Mouse (Mus musculus): ENCODE data around the gene Rab22a. TPM values are rescaled to one million over a fixed set of nuclear protein-coding genes. Genes with fewer than 3 reads are reported as not detected.

The Rab22a gene
- total RNA-seq, 1 experiment: 10.9 TPM

DNA sequence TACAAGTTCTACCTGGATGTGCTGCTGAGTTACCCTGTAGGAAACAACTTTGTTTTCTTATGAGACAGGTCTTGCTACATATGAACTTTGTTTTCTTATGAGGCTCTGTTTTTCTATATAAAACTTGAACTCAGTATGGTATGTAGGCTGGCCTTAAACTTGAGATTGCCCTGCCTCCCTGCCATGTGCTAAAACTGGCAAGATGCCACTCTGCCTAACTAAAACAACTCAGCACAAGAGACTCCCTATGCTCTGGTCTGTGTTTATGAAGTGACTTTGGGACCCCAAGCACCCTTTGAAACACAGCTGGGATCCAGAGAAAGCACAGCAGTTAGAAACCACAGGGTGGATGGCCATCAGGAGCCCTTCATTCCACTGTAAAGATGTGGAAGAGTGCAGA is 18.2 kb upstream of the Rab22a start:
- Histone ChIP-seq H3K4me3 (ENCODE audit: insufficient read depth in 1 of 2, low read depth in 1 of 2, low read length in 2 of 2, poor library complexity in 1 of 2, severe bottlenecking in 1 of 2) (no peak overlapping the region), H3K9ac (ENCODE audit: insufficient read depth, low read depth, low read length, poor library complexity, severe bottlenecking) (no peak overlapping the region), H3K27ac (ENCODE audit: insufficient read depth, low read depth, low read length, poor library complexity, severe bottlenecking) (no peak overlapping the region), H3K9me3 (ENCODE audit: control insufficient read depth, insufficient read depth, low read depth, low read length) (no peaks in the 10 kb centered on the region), H3K36me3 (ENCODE audit: control insufficient read depth, insufficient read depth, low read length, poor library complexity, severe bottlenecking) (no peaks in the 10 kb centered on the region; the same call in 1 of the 2 replicates), H3K4me1 (ENCODE audit: control insufficient read depth in 2 of 2, insufficient read depth in 2 of 2, low read length in 2 of 2, poor library complexity in 1 of 2) (no peaks in the 10 kb centered on the region)
- TF ChIP-seq MAFK (IDR thresholded peaks at IDR 0.05; ENCODE audit: insufficient read depth, low read depth, low read length): no peak
- TF ChIP-seq HCFC1 (IDR thresholded peaks at IDR 0.05; ENCODE audit: borderline replicate concordance, insufficient read depth, low read length): no peak
- TF ChIP-seq CHD2 (IDR thresholded peaks at IDR 0.05; ENCODE audit: low read depth, low read length): no peak
- TF ChIP-seq ZC3H11A (IDR thresholded peaks at IDR 0.05; ENCODE audit: borderline replicate concordance, low read depth, low read length): no peak
- no peak for TF ChIP-seq ZNF384 (IDR thresholded peaks at IDR 0.05; ENCODE audit: low read depth, low read length)
- in situ Hi-C loops (cut with MboI; ENCODE audit: low sequenced_read_pairs in 2 of 2, unreplicated experiment in 2 of 2): no loop called here
- DNase-seq (ENCODE audit: low read depth, low spot score): no peak

DNA sequence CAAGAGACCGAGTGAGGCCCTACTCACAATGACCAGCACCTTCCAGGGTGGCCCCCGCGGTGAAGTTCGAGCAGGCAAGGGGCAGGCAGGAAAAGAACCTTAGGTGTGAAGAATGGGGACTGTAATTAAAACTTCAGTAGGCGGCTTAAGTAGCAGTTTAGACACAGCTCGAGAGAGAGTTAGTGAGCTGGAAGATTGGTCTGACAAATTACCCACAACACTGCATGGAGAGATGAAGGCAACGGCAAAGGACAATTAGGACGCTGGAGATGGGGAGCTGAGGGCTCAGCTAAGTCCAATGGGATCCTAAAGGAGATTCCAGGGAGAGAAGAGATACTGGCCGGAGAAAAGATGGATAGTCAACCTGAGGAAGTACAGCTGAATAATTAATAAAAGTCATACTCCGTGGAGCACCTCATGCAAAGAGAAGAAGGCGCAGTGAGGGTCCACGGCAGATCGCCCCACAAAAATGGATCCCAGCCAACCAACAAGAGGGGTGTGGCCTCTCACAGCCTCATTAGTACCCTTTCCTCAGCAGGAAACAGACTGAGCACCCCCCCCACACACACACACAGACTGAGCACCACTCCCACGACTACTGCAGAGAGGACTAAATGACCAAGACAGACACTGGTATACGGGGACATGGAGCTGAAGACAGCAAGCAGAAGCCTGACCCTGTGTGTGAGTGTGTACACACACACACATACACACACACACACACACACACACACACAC is 17.1 kb upstream of the Rab22a start:
- Histone ChIP-seq H3K4me1 (ENCODE audit: control insufficient read depth in 2 of 2, insufficient read depth in 2 of 2, low read length in 2 of 2, poor library complexity in 1 of 2) (no peaks in the 10 kb centered on the region), H3K9me3 (ENCODE audit: control insufficient read depth, insufficient read depth, low read depth, low read length) (no peaks in the 10 kb centered on the region), H3K27ac (ENCODE audit: insufficient read depth, low read depth, low read length, poor library complexity, severe bottlenecking) (no peak overlapping the region), H3K9ac (ENCODE audit: insufficient read depth, low read depth, low read length, poor library complexity, severe bottlenecking) (no peak overlapping the region), H3K36me3 (ENCODE audit: control insufficient read depth, insufficient read depth, low read length, poor library complexity, severe bottlenecking) (no peaks in the 10 kb centered on the region; the same call in 1 of the 2 replicates), H3K4me3 (ENCODE audit: insufficient read depth in 1 of 2, low read depth in 1 of 2, low read length in 2 of 2, poor library complexity in 1 of 2, severe bottlenecking in 1 of 2) (no peak overlapping the region)
- in situ Hi-C loops (cut with MboI; ENCODE audit: low sequenced_read_pairs in 2 of 2, unreplicated experiment in 2 of 2): no loop called here
- no peak for TF ChIP-seq HCFC1 (IDR thresholded peaks at IDR 0.05; ENCODE audit: borderline replicate concordance, insufficient read depth, low read length)
- no peak for TF ChIP-seq ZNF384 (IDR thresholded peaks at IDR 0.05; ENCODE audit: low read depth, low read length)
- TF ChIP-seq MAFK (IDR thresholded peaks at IDR 0.05; ENCODE audit: insufficient read depth, low read depth, low read length): no peak
- no peak for TF ChIP-seq ZC3H11A (IDR thresholded peaks at IDR 0.05; ENCODE audit: borderline replicate concordance, low read depth, low read length)
- no peak for TF ChIP-seq CHD2 (IDR thresholded peaks at IDR 0.05; ENCODE audit: low read depth, low read length)
- no peak for DNase-seq (ENCODE audit: low read depth, low spot score)

DNA sequence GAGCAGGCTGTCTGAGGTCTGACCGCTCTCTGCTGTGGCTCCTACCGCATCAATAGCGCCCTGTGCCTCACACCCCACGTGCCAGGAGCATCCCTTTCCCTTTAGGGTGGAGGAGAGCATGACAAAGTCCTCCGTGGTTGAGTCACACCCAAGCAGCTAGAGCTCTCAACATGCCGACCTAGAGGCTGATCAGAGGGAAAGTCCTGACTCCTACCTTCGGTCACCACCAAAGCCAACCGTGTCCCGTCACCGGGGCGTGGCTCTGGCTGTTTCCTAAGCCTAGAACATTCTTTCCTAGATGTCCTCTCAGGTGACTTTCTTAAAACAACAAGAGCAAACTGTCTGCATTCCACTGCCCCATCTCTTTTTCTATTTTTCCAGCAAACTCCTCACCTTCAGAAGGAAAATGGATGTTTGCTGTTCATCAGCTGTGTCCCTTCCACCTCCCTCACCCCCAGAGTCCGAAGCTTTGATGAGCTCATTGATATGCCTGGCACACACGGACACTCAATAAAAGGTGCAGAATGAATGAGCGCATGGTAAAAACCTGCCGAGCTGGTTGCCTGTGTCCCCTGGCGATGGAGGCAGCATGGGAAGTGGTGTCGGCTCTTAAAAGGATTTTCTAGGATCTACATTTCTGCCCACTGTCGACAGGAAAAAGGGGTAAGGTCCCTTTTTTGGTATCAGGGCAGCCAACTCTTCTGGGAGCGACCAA is 12.2 kb upstream of the Rab22a start:
- in situ Hi-C loops (cut with MboI; ENCODE audit: low sequenced_read_pairs in 2 of 2, unreplicated experiment in 2 of 2): no loop called here
- Histone ChIP-seq H3K4me1 (ENCODE audit: control insufficient read depth in 2 of 2, insufficient read depth in 2 of 2, low read length in 2 of 2, poor library complexity in 1 of 2) (no peaks in the 10 kb centered on the region), H3K36me3 (ENCODE audit: control insufficient read depth, insufficient read depth, low read length, poor library complexity, severe bottlenecking) (no peaks in the 10 kb centered on the region; the same call in 1 of the 2 replicates), H3K27ac (ENCODE audit: insufficient read depth, low read depth, low read length, poor library complexity, severe bottlenecking) (no peak overlapping the region), H3K9ac (ENCODE audit: insufficient read depth, low read depth, low read length, poor library complexity, severe bottlenecking) (no peak overlapping the region), H3K4me3 (ENCODE audit: insufficient read depth in 1 of 2, low read depth in 1 of 2, low read length in 2 of 2, poor library complexity in 1 of 2, severe bottlenecking in 1 of 2) (no peak overlapping the region), H3K9me3 (ENCODE audit: control insufficient read depth, insufficient read depth, low read depth, low read length) (no peaks in the 10 kb centered on the region)
- no peak for DNase-seq (ENCODE audit: low read depth, low spot score)
- TF ChIP-seq ZNF384 (IDR thresholded peaks at IDR 0.05; ENCODE audit: low read depth, low read length): no peak
- TF ChIP-seq ZC3H11A (IDR thresholded peaks at IDR 0.05; ENCODE audit: borderline replicate concordance, low read depth, low read length): no peak
- no peak for TF ChIP-seq CHD2 (IDR thresholded peaks at IDR 0.05; ENCODE audit: low read depth, low read length)
- no peak for TF ChIP-seq MAFK (IDR thresholded peaks at IDR 0.05; ENCODE audit: insufficient read depth, low read depth, low read length)
- TF ChIP-seq HCFC1 (IDR thresholded peaks at IDR 0.05; ENCODE audit: borderline replicate concordance, insufficient read depth, low read length): no peak

DNA sequence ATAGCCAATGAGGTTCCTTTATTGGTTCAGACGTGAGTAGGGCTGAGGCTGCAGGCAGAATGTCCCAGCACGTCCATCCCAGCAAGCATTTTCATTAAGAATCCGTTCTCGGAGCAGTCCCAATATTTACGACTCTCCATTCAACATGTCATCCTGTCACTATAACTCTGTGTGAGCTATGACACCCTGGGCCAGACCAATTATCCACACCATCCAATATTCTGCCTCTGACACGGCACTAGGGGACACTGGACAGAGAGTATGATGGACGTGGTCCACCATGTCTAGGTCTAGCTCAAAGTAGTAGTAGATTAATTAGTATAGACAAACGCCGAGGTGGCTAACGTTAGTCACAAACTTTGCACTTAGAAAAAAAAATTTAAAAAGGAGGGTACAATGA is 9.8 kb upstream of the Rab22a start:
- no peaks in the 10 kb centered on the region for H3K9me3 ChIP-seq (ENCODE audit: control insufficient read depth, insufficient read depth, low read depth, low read length)
- H3K9ac ChIP-seq (ENCODE audit: insufficient read depth, low read depth, low read length, poor library complexity, severe bottlenecking): no peak overlapping the region
- in situ Hi-C loops (cut with MboI; ENCODE audit: low sequenced_read_pairs in 2 of 2, unreplicated experiment in 2 of 2): no loop called here
- no peak for TF ChIP-seq CHD2 (IDR thresholded peaks at IDR 0.05; ENCODE audit: low read depth, low read length)
- TF ChIP-seq ZC3H11A (IDR thresholded peaks at IDR 0.05; ENCODE audit: borderline replicate concordance, low read depth, low read length): no peak
- no peak for TF ChIP-seq MAFK (IDR thresholded peaks at IDR 0.05; ENCODE audit: insufficient read depth, low read depth, low read length)
- no peak for TF ChIP-seq ZNF384 (IDR thresholded peaks at IDR 0.05; ENCODE audit: low read depth, low read length)
- TF ChIP-seq HCFC1 (IDR thresholded peaks at IDR 0.05; ENCODE audit: borderline replicate concordance, insufficient read depth, low read length): no peak
- H3K4me3 ChIP-seq (ENCODE audit: insufficient read depth in 1 of 2, low read depth in 1 of 2, low read length in 2 of 2, poor library complexity in 1 of 2, severe bottlenecking in 1 of 2): no peak overlapping the region
- DNase-seq (ENCODE audit: low read depth, low spot score): no peak
- no peaks in the 10 kb centered on the region; the same call in 1 of the 2 replicates for H3K36me3 ChIP-seq (ENCODE audit: control insufficient read depth, insufficient read depth, low read length, poor library complexity, severe bottlenecking)
- H3K4me1 ChIP-seq (ENCODE audit: control insufficient read depth in 2 of 2, insufficient read depth in 2 of 2, low read length in 2 of 2, poor library complexity in 1 of 2): no peaks in the 10 kb centered on the region
- no peak overlapping the region for H3K27ac ChIP-seq (ENCODE audit: insufficient read depth, low read depth, low read length, poor library complexity, severe bottlenecking)

Data from ES-E14 (cell line).